Mouse (Mus musculus) frontal cortex, postnatal 10 days (tissue): Measurements from ENCODE around the gene Igfn1.

ENCODE experiments used
- DNase-seq, 2 experiments: peaks; one replicate each; pipeline ENCODE4 v3.0.0; 2022; ENCODE audit warnings: low spot score in 2 of 2, mixed read lengths in 1 of 2

Gene Igfn1

GRCm38 (mm10) chr1:136006292-136006748 lies at the start of gene Igfn1:
TSS of gene Igfn1 (minus strand) at chr1:136006342.
- no peak for DNase-seq

GRCm38 (mm10) chr1:136055771-136056170 lies 49.6 kb upstream of the Igfn1 start:
- peak; percentile 55 to 58 for DNase-seq

GRCm38 (mm10) chr1:136052547-136052946 lies 46.4 kb upstream of the Igfn1 start, which contains the start of gene Cacna1s:
TSS of gene Cacna1s (plus strand) at chr1:136052750.
- no peak for DNase-seq

GRCm38 (mm10) chr1:136051465-136051864 lies 45.3 kb upstream of the Igfn1 start:
- peak; percentile 75 to 78 for DNase-seq

- peak in 1 of 2 experiments; percentile 44 for DNase-seq
Measured at GRCm38 (mm10) chr1:136051013-136051315, 44.8 kb upstream of the Igfn1 start.

GRCm38 (mm10) chr1:136050312-136051012 lies 44.3 kb upstream of the Igfn1 start, which contains the start of gene Ascl5:
TSS of gene Ascl5 (plus strand) at chr1:136050804.
- DNase-seq = no peak

- DNase-seq = no peak
Measured at GRCm38 (mm10) chr1:136047894-136048293, 41.8 kb upstream of the Igfn1 start.

GRCm38 (mm10) chr1:136047432-136047831 lies 41.3 kb upstream of the Igfn1 start:
- no peak for DNase-seq

- peak in 1 of 2 experiments; percentile 58 for DNase-seq
Measured at GRCm38 (mm10) chr1:136045774-136046173, 39.6 kb upstream of the Igfn1 start.

GRCm38 (mm10) chr1:136040874-136041273 lies 34.7 kb upstream of the Igfn1 start:
- DNase-seq = no peak

GRCm38 (mm10) chr1:136040452-136040851 lies 34.3 kb upstream of the Igfn1 start:
- no peak for DNase-seq

- no peak for DNase-seq
Measured at GRCm38 (mm10) chr1:136038746-136039538, 32.8 kb upstream of the Igfn1 start.

GRCm38 (mm10) chr1:136032961-136033360 lies 26.8 kb upstream of the Igfn1 start:
- DNase-seq = no peak

GRCm38 (mm10) chr1:136031697-136032096 lies 25.6 kb upstream of the Igfn1 start:
- no peak for DNase-seq

GRCm38 (mm10) chr1:136030201-136030600 lies 24.1 kb upstream of the Igfn1 start:
- DNase-seq = no peak

- no peak for DNase-seq
Measured at GRCm38 (mm10) chr1:136018390-136019189, 12.4 kb upstream of the Igfn1 start.

GRCm38 (mm10) chr1:136017907-136018313 lies 11.8 kb upstream of the Igfn1 start:
- DNase-seq = peak; percentile 92 to 94

- DNase-seq = no peak
Measured at GRCm38 (mm10) chr1:136017307-136017706, 11.2 kb upstream of the Igfn1 start.

GRCm38 (mm10) chr1:136014796-136015502 lies 8.8 kb upstream of the Igfn1 start:
- no peak for DNase-seq

- no peak for DNase-seq
Measured at GRCm38 (mm10) chr1:136013513-136013912, 7.4 kb upstream of the Igfn1 start.

GRCm38 (mm10) chr1:136010247-136010646 lies 4.1 kb upstream of the Igfn1 start:
- no peak for DNase-seq
